In genomic region chr13:64318355-64318754, GRCm38 (mm10) we compare ENCODE assay signal across 10 mouse cellular contexts. TPM values are rescaled to one million over a fixed set of nuclear protein-coding genes. Genes with fewer than 3 reads are reported as not detected.
A peak's percentile ranks its signal among the peaks of the same experiment; 100 is the strongest.
DNase-seq lines count a peak whose midpoint lies in the region; ATAC-seq lines count a peak whose summit lies in the region.
"Had no signal": no experiment of that assay in that cellular context is flagged by ENCODE, and none has a peak within 500 bp of the region (broad histone marks: within the 10 kb centered on the region; RNA-seq: fewer than 3 reads in every experiment).

No protein-coding gene starts in this region.

- no peaks in the 10 kb centered on the region for H3K36me3 ChIP-seq in kidney, embryonic 15.5 days
- H3K36me3 ChIP-seq: stomach, embryonic 15.5 days had no signal

- ATAC-seq in kidney, embryonic 15.5 days (replicated peaks; ENCODE audit: low FRiP score), result no peak
- no peak for ATAC-seq in erythroid progenitor cell, adult 5-6 weeks (replicated peaks; ENCODE audit: low FRiP score, poor library complexity, severe bottlenecking)

- peak; percentile 64 for DNase-seq in kidney, adult 18-20 months
- DNase-seq in Muller cell, postnatal 12 days (ENCODE audit: inconsistent ontology term), result peak; percentile 85
- peak; percentile 75 for DNase-seq in adipocyte (ENCODE audit: low spot score)
- DNase-seq in kidney, adult 9 months, result peak; percentile 87
- DNase-seq in frontal cortex, postnatal 14 days (ENCODE audit: low spot score in 2 of 2), result no peak
- no peak for DNase-seq in layer of hippocampus, adult 9-11 months

- no peaks in the 10 kb centered on the region for H3K27me3 ChIP-seq in kidney, embryonic 15.5 days
- H3K27me3 ChIP-seq: stomach, embryonic 15.5 days had no signal

- WGBS in kidney, embryonic 15.5 days, result 48% methylated on average over 2 of the region's 2 CpGs

- H3K4me2 ChIP-seq in kidney, embryonic 15.5 days, result no peak overlapping the region
- H3K4me2 ChIP-seq: stomach, embryonic 15.5 days had no signal

- no peak overlapping the region for H3K9ac ChIP-seq in kidney, embryonic 15.5 days
- H3K9ac ChIP-seq: stomach, embryonic 15.5 days had no signal

- H3K4me1 ChIP-seq in kidney, embryonic 15.5 days, result 0 out of 2 replicates have a peak, but pooled peaks cover 2% of the 10 kb centered on the region
- H3K4me1 ChIP-seq: stomach, embryonic 15.5 days had no signal

- H3K27ac ChIP-seq in kidney, embryonic 15.5 days, result no peak overlapping the region
- H3K27ac ChIP-seq: macrophage; stomach, embryonic 15.5 days had no signal

- H3K4me3 ChIP-seq in kidney, embryonic 15.5 days (replicated peaks), result no peak overlapping the region
- H3K4me3 ChIP-seq: stomach, embryonic 15.5 days had no signal

- H3K9me3 ChIP-seq in kidney, embryonic 15.5 days (replicated peaks), result no peaks in the 10 kb centered on the region
- H3K9me3 ChIP-seq: stomach, embryonic 15.5 days had no signal

RNA-seq across cellular contexts. Expression of gene Aaed1, which starts 5.8 kb away (rescaled TPM):
- 56.5 and 58.1 TPM in 2 replicates for polyA plus RNA-seq in kidney, embryonic 15.5 days (2015; fragmentation: Nextera tagmentation; extraction: Ambion mirVana)
- total RNA-seq in erythroid progenitor cell, adult 5-6 weeks (2015; ENCODE audit: low replicate concordance), result 4.2 and 11.9 TPM in 2 replicates
- 6.2 and 10.5 TPM in 2 replicates for total RNA-seq in erythroid progenitor cell, adult 5-6 weeks (2017; ENCODE audit: low replicate concordance)

RNA-seq across cellular contexts. Expression of gene Cdc14b, which starts 43.3 kb away (rescaled TPM):
- polyA plus RNA-seq in kidney, embryonic 15.5 days (2015; fragmentation: Nextera tagmentation; extraction: Ambion mirVana), result 14.8 and 17.5 TPM in 2 replicates
- 0.42 and 0.72 TPM in 2 replicates for total RNA-seq in erythroid progenitor cell, adult 5-6 weeks (2015; ENCODE audit: low replicate concordance)
- 2.7 TPM in 1 of 2 replicates, not detected in the other for total RNA-seq in erythroid progenitor cell, adult 5-6 weeks (2017; ENCODE audit: low replicate concordance)

RNA-seq across cellular contexts. Expression of gene Ctsl, which starts 52.3 kb away (rescaled TPM):
- polyA plus RNA-seq in kidney, embryonic 15.5 days (2015; fragmentation: Nextera tagmentation; extraction: Ambion mirVana), result 306 and 318 TPM in 2 replicates
- total RNA-seq in erythroid progenitor cell, adult 5-6 weeks (2015; ENCODE audit: low replicate concordance), result 2.1 and 7.9 TPM in 2 replicates
- 11.1 and 20.3 TPM in 2 replicates for total RNA-seq in erythroid progenitor cell, adult 5-6 weeks (2017; ENCODE audit: low replicate concordance)

Comparison
In these comparisons a context has a peak if more than half of its experiments do, and no peak if none do; other contexts are left out.
1. DNase-seq: peak in kidney, adult 18-20 months (single experiment), Muller cell, postnatal 12 days (single experiment), adipocyte (single experiment) and kidney, adult 9 months (single experiment); none in frontal cortex, postnatal 14 days (0 of 2) and layer of hippocampus, adult 9-11 months (single experiment).